Mouse (Mus musculus): ENCODE measurements around the gene Prss50. TPM values are rescaled to one million over a fixed set of nuclear protein-coding genes. Genes with fewer than 3 reads are reported as not detected.

The Prss50 gene
- polyA plus RNA-seq, 1 experiment from 2014 or later, result 21.0 TPM

DNA sequence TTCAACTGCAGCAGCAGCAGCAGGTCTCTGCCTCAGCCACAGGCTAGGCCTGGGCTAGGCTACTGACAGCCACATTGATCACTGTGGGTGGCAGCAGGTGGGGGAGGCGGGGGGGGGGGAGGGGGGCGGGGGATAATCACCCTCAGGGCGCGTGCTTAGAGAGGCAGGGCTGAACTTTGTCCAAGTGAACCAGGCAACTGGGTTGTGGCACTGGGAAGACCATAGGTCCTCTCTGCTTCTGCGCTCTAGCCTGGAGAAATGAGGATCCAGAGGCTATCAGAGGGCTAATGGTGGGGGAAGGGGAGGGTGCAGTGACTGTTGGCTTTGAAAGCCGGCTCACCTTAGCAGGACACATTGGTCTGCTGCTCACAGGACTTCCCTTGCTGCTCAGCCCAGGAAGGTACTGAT is 17.5 kb downstream of the Prss50 start:
- peaks cover 57% of the 10 kb centered on the region for H3K27me3 ChIP-seq
- H3K9ac ChIP-seq, result no peak overlapping the region
- H3K27ac ChIP-seq, result peak overlapping the region; percentile 67
- no peak overlapping the region for H3K4me2 ChIP-seq
- H3K9me3 ChIP-seq (replicated peaks), result no peaks in the 10 kb centered on the region
- H3K36me3 ChIP-seq, result no peaks in the 10 kb centered on the region
- no peak overlapping the region for H3K4me3 ChIP-seq (replicated peaks)
- WGBS (ENCODE audit: insufficient replicate concordance), result 47% methylated on average over 4 of the region's 6 CpGs
- H3K4me1 ChIP-seq (replicated peaks), result peaks cover 29% of the 10 kb centered on the region
- no peak for DNase-seq
- ATAC-seq (ENCODE audit: low read depth), result peak; percentile 63

DNA sequence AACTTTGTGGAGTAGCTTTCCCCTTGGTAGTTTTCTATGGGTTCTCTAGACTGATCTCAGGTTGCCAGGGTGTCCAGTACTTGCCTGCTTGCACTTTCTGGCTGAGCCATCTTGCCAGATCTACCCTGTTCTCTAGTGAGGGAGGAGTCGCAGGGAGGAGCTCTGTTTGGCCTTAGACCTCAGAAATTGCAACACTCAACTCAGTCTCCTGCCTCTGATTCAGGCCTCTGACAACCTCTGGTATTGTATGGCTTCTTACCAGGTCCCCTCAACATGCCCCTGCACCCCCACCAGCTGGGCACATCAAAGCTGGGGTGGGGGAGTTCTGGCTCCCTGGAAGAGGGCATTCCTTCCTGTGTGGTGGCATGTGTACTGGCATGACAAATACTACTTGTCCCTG is 19.6 kb downstream of the Prss50 start:
- DNase-seq (no peak), ATAC-seq (ENCODE audit: low read depth) (no peak)
- H3K27ac ChIP-seq, result peak overlapping the region; percentile 36; the same call in 1 of the 2 replicates
- H3K4me1 ChIP-seq (replicated peaks), result peaks cover 44% of the 10 kb centered on the region
- WGBS (ENCODE audit: insufficient replicate concordance), result 57% methylated on average over 1 of the region's 1 CpGs
- no peak overlapping the region for H3K9ac ChIP-seq
- H3K9me3 ChIP-seq (replicated peaks), result no peaks in the 10 kb centered on the region
- H3K27me3 ChIP-seq, result peaks cover 68% of the 10 kb centered on the region
- H3K36me3 ChIP-seq, result no peaks in the 10 kb centered on the region
- H3K4me2 ChIP-seq, result peak overlapping the region; percentile 11; the same call in 1 of the 2 replicates
- H3K4me3 ChIP-seq (replicated peaks), result no peak overlapping the region

DNA sequence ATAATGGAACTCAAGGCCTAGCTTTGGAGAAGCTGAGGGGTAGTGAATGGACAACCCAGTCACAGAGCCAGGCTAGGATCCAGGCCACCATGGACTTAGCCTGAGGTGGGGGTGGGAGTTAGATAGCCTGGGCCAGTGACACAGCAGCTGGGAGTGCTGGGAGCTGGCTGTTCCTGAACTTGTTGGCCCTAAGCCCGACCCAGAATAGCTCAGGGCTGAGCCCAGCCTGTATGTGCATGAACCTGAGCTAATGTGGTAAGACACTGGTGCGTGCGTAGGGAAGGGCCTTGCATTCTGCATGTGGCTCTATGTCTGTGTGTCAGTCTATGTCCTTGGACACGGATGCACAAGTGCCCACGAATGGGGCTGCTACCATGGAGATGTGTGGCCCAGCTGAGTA is 20.1 kb downstream of the Prss50 start:
- peak; percentile 31 for ATAC-seq (ENCODE audit: low read depth)
- Histone ChIP-seq H3K4me1 (replicated peaks) (peaks cover 44% of the 10 kb centered on the region), H3K9me3 (replicated peaks) (no peaks in the 10 kb centered on the region), H3K4me3 (replicated peaks) (no peak overlapping the region), H3K27ac (peak overlapping the region; percentile 55), H3K36me3 (no peaks in the 10 kb centered on the region), H3K9ac (no peak overlapping the region), H3K4me2 (peak overlapping the region; percentile 62; the same call in 1 of the 2 replicates), H3K27me3 (peaks cover 63% of the 10 kb centered on the region)
- DNase-seq, result no peak
- 69% methylated on average over 5 of the region's 5 CpGs for WGBS (ENCODE audit: insufficient replicate concordance)

DNA sequence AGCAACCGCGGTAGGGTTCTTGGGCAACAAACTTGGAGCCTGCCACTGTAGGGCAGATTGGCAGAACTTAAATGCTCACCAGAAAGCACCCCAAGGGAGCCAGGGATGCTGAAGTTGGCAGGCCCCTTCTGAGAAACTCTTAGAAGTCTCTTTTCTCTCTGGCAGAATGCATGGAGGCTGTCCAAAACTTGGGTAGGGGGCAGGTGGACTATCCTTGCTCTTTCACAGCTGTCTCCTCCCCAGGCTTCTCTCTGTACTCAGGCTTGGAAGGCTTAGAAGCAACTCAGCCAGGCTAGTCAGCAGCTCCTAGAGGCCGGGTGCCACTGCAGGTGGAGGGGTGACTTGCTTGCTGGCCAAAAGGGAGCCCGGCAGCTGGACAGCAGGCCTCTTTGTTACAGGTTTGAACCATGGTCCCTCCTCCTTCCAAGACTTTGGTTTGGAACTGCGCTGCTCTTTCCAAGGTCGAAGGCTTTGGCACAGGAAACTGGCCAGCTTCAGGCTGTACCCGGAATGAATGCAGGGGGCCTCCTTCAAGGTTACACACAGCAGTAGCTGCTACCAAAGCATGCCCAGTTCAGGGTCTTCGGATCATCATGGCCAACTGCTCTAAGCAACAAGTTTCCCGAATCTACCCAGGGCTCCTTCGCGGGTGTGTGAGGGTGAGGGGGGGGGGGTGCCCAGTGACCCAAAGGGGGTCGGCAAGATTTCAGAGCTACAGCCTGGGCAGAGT is 21.6 kb downstream of the Prss50 start, which contains the start of gene Als2cl:
Gene Als2cl (plus strand): TSS at position 680 of the 730 bp plus-strand sequence.
- Histone ChIP-seq H3K27me3 (peaks cover 48% of the 10 kb centered on the region), H3K9me3 (replicated peaks) (no peaks in the 10 kb centered on the region), H3K4me1 (replicated peaks) (peaks cover 36% of the 10 kb centered on the region), H3K27ac (peak within 1 kb of the TSS; percentile 61; the same call in 1 of the 2 replicates), H3K9ac (peak within 1 kb of the TSS; percentile 55; the same call in 1 of the 2 replicates), H3K36me3 (no peaks in the 10 kb centered on the region; the same call in 1 of the 2 replicates), H3K4me3 (replicated peaks) (peak within 1 kb of the TSS; percentile 57), H3K4me2 (peak within 1 kb of the TSS; percentile 62)
- DNase-seq (no peak), ATAC-seq (ENCODE audit: low read depth) (no peak)
- WGBS (ENCODE audit: insufficient replicate concordance), result 21% methylated on average over 12 of the region's 12 CpGs

DNA sequence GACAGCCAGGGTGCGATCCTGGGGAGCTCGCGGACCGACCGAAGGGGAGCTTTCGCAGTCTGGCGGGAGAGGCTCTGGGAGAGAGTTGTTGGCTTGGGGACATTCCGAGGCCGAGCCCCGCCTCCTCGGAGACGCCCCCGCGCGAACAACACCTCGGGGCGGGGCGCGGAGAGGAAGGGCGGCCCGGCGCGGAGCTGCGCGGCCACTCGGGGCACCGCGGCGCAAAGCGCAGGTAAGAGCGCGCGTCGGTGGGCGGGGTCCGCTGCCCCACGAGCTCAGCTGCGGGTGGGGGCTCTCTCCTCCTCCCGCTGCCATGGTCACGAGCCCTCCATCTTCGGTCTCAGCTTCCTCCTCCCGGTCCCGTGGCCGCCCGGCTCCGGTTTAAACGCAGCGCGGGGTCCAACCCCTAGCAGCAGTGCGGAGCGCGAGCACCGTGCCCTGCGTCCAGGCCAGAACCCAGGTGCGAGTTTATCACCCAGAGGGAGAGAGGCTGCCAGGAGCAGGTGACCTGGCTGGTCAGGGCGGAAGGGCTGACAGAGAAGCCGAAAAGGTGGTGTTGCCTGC is 22.3 kb downstream of the Prss50 start, which contains the start of gene Tmie:
Gene Tmie (minus strand): TSS at position 116 of the 564 bp plus-strand sequence.
- peaks cover 42% of the 10 kb centered on the region for H3K27me3 ChIP-seq

GRCm38 (mm10) chr9:110880772-110881171 is 23.0 kb downstream of the Prss50 start:
- H3K27ac ChIP-seq, result no peak overlapping the region
- no peak overlapping the region for H3K9ac ChIP-seq
- peaks cover 39% of the 10 kb centered on the region for H3K27me3 ChIP-seq
- H3K4me3 ChIP-seq (replicated peaks), result peak overlapping the region; percentile 57
- ATAC-seq (ENCODE audit: low read depth) (no peak), DNase-seq (no peak)
- WGBS (ENCODE audit: insufficient replicate concordance), result 48% methylated on average over 4 of the region's 4 CpGs
- peaks cover 29% of the 10 kb centered on the region for H3K4me1 ChIP-seq (replicated peaks)
- H3K9me3 ChIP-seq (replicated peaks), result no peaks in the 10 kb centered on the region
- no peaks in the 10 kb centered on the region; the same call in 1 of the 2 replicates for H3K36me3 ChIP-seq
- peak overlapping the region; percentile 62 for H3K4me2 ChIP-seq

More for the DNA sequence above, 22.3 kb downstream of the Prss50 start, which contains the start of gene Tmie:
- H3K27ac ChIP-seq, result peak within 1 kb of the TSS; percentile 61; the same call in 1 of the 2 replicates
- H3K4me3 ChIP-seq (replicated peaks), result peak within 1 kb of the TSS; percentile 57
- DNase-seq (no peak), ATAC-seq (ENCODE audit: low read depth) (peak; percentile 37)
- peak within 1 kb of the TSS; percentile 55; the same call in 1 of the 2 replicates for H3K9ac ChIP-seq
- no peaks in the 10 kb centered on the region for H3K9me3 ChIP-seq (replicated peaks)
- H3K4me1 ChIP-seq (replicated peaks), result peaks cover 29% of the 10 kb centered on the region
- H3K36me3 ChIP-seq, result no peaks in the 10 kb centered on the region; the same call in 1 of the 2 replicates
- peak within 1 kb of the TSS; percentile 62 for H3K4me2 ChIP-seq
- under 1% methylated on average over 57 of the region's 57 CpGs for WGBS (ENCODE audit: insufficient replicate concordance)

- H3K36me3 ChIP-seq, result no peaks in the 10 kb centered on the region; the same call in 1 of the 2 replicates
- WGBS (ENCODE audit: insufficient replicate concordance), result 53% methylated on average over 7 of the region's 7 CpGs
- no peak overlapping the region for H3K4me2 ChIP-seq
- no peak for DNase-seq
- peaks cover 39% of the 10 kb centered on the region for H3K27me3 ChIP-seq
- H3K9ac ChIP-seq, result no peak overlapping the region
- H3K4me1 ChIP-seq (replicated peaks), result peaks cover 26% of the 10 kb centered on the region
- H3K4me3 ChIP-seq (replicated peaks), result no peak overlapping the region
- H3K27ac ChIP-seq, result no peak overlapping the region
- ATAC-seq (ENCODE audit: low read depth), result no peak
- H3K9me3 ChIP-seq (replicated peaks), result no peaks in the 10 kb centered on the region
Observed at GRCm38 (mm10) chr9:110881953-110882352, 24.2 kb downstream of the Prss50 start.

DNA sequence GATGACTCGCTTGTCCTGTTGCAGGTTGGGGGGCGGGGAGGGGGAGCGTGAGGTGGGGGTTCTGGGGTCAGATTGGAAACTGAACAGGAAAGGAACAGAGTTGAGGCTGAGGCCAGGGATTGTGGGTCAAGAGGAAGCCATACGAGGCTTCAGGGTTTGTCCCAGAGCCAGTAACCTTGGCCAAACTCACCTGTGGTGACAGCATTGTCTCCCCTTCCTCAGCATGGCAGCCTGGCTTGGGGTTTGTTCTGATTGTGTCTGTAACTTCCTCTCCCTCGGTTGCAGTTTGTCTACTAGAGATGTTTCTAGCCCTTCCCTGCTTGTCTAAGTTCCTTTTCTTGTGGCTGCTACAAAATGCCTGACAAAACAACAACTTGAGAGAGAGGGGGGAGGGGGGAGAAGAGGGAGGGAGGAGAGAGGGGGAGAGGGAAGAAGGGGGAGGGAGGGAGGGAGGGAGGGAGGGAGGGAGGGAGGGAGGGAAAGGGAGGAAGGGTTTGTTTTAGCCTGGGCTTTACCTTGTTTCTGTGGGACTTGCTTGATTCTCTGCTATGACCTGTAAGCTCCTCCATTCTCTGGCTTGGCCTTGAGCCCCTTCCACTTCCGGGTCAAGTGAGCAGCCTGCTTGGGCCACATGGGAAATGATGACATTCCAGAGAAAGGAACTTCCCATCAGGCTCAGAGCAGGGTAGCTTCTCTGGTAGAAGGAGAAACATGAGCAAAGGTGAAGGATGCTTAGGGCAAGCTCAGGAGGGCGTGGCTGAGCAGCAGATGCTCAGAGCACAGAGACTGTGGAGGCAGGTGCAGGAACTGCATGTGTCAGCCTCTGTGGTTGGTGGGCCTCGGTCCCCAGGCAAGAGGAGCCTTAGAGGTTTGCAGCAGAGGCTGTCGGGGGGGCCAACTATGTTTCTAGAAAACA is 29.9 kb downstream of the Prss50 start:
- no peak for ATAC-seq (ENCODE audit: low read depth)
- DNase-seq, result no peak
- Histone ChIP-seq H3K27me3 (no peaks in the 10 kb centered on the region), H3K27ac (no peak overlapping the region), H3K9ac (no peak overlapping the region), H3K9me3 (replicated peaks) (no peaks in the 10 kb centered on the region), H3K4me1 (replicated peaks) (peaks cover 21% of the 10 kb centered on the region), H3K4me2 (no peak overlapping the region), H3K4me3 (replicated peaks) (no peak overlapping the region), H3K36me3 (no peaks in the 10 kb centered on the region; the same call in 1 of the 2 replicates)
- 47% methylated on average over 9 of the region's 9 CpGs for WGBS (ENCODE audit: insufficient replicate concordance)

DNA sequence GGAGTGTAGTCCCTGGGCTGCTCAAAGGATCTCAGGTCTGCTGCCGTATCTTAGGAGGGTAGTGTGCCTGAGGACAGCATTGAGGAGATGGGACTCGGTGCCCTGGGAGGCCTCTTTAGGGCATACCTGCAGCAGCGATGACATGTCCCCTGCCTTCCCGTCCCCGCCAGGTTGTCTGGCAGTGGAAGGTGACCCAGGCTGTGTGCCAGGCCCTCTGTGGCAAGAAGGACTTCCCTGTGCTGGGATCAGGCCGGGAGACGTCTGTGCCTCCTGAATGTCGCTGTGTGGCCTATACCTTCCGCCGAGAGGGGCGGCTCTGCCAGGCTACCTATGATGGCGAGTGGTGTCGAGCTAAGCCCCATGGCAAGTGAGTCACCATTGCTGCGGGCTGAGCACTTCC is 31.2 kb downstream of the Prss50 start:
- H3K27me3 ChIP-seq, result no peaks in the 10 kb centered on the region
- H3K36me3 ChIP-seq, result no peaks in the 10 kb centered on the region
- H3K4me3 ChIP-seq (replicated peaks), result no peak overlapping the region
- H3K27ac ChIP-seq, result no peak overlapping the region
- peaks cover 21% of the 10 kb centered on the region for H3K4me1 ChIP-seq (replicated peaks)
- no peak overlapping the region for H3K4me2 ChIP-seq
- ATAC-seq (ENCODE audit: low read depth), result no peak
- no peaks in the 10 kb centered on the region for H3K9me3 ChIP-seq (replicated peaks)
- H3K9ac ChIP-seq, result no peak overlapping the region
- 83% methylated on average over 14 of the region's 14 CpGs for WGBS (ENCODE audit: insufficient replicate concordance)
- no peak for DNase-seq

- Histone ChIP-seq H3K36me3 (no peaks in the 10 kb centered on the region), H3K27ac (peak overlapping the region; percentile 43; the same call in 1 of the 2 replicates), H3K9me3 (replicated peaks) (no peaks in the 10 kb centered on the region), H3K4me2 (peak overlapping the region; percentile 44), H3K4me3 (replicated peaks) (no peak overlapping the region), H3K27me3 (no peaks in the 10 kb centered on the region), H3K9ac (no peak overlapping the region), H3K4me1 (replicated peaks) (peaks cover 21% of the 10 kb centered on the region)
- DNase-seq, result no peak
- peak; percentile 45 for ATAC-seq (ENCODE audit: low read depth)
- WGBS (ENCODE audit: insufficient replicate concordance), result 13% methylated on average over 21 of the region's 21 CpGs
Observed at GRCm38 (mm10) chr9:110890026-110890783, 32.4 kb downstream of the Prss50 start.

Measured in liver, embryonic 13.5 days (tissue).